Mouse (Mus musculus) midbrain, embryonic 14.5 days (tissue): ENCODE data around the gene Mrap2. TPM values are rescaled to one million over a fixed set of nuclear protein-coding genes. Genes with fewer than 3 reads are reported as not detected.

Source experiments
- polyA plus RNA-seq: library from polyadenylated mRNA; unstranded; fragments of >200 nt; fragmentation: Nextera tagmentation; extraction: Ambion mirVana; gene quantifications from 2 replicates; pipeline ENCODE4 v1.2.1, GENCODE M21; 2014

The Mrap2 gene
- polyA plus RNA-seq, 1 experiment from 2014 or later: 0.89 TPM

Other genes starting within 250 kb of the Mrap2 start
- 9.9 and 12.8 TPM in 2 replicates for gene Ripply2, start 128.8 kb upstream of the Mrap2 start, polyA plus RNA-seq
- 59.4 and 69.7 TPM in 2 replicates for gene Cyb5r4, start 122.3 kb upstream of the Mrap2 start, polyA plus RNA-seq
- gene Cep162, start 111.2 kb downstream of the Mrap2 start, polyA plus RNA-seq: 6.9 and 9.0 TPM in 2 replicates